Mouse (Mus musculus): ENCODE results near the gene Ank3. TPM values are rescaled to one million over a fixed set of nuclear protein-coding genes. Genes with fewer than 3 reads are reported as not detected.

Ank3 gene
- polyA plus RNA-seq, 1 experiment from 2014 or later, result 18.0 TPM

DNA sequence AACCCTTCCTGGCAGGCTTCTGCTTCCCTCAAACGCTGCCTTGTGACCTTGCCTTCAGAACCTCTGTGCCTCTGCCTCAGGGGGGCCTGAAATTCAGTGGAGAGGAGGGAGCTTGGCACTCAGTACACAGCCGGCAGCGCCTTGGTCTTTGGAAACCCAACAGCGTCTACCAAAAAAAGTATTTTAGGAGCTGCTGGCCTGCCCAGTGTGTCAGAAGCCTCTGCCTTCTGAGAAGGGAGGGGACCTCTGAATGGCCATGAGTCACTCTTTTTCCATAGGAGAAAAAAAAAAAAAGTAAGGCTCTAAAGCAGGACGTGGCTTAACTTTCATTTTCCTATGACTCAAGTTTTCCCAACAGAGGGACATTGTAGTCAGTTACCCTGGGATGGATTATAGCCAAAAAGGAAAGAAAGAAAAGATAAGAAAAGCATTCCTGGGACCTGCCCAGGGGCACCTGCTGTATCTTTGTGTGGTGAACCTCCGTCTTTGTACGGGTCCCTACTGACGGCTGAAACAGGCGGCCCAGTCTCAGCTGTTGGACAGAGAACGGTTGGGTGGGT lies 473.7 kb downstream of the Ank3 start:
- Histone ChIP-seq H3K27ac (peak overlapping the region; percentile 81), H3K9me3 (no peaks in the 10 kb centered on the region), H3K4me2 (no peak overlapping the region), H3K4me1 (peaks cover 2% of the 10 kb centered on the region; the same call in 1 of the 2 replicates), H3K9ac (no peak overlapping the region), H3K36me3 (no peaks in the 10 kb centered on the region), H3K4me3 (no peak overlapping the region), H3K27me3 (no peaks in the 10 kb centered on the region)
- 53% methylated on average over 10 of the region's 10 CpGs for WGBS
- peak; percentile 60; the same call in 1 of the 2 replicates for ATAC-seq (ENCODE audit: borderline replicate concordance, extremely low read depth, low FRiP score, low TSS enrichment)

DNA sequence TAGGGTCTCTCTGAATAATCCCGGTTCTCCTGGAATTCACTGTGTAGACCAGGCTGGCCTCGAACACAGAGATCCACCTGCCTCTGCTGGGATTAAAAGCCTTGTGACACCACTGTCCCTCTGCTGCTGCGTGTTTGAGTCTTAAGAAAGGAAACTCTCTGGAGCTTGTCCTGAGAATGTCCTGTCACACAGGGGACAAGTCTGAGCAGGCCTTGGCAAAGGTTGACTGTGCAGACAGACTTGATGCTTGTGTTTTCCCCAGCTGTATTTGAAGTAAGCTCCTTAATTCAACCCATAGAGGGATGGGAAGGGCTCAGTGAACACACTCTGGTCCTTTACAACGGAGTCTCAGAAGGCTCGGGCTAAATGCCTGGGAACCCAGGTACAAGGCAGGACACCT lies 474.3 kb downstream of the Ank3 start:
- Histone ChIP-seq H3K27me3 (no peaks in the 10 kb centered on the region), H3K4me3 (no peak overlapping the region), H3K36me3 (no peaks in the 10 kb centered on the region), H3K4me2 (no peak overlapping the region), H3K9me3 (no peaks in the 10 kb centered on the region), H3K27ac (peak overlapping the region; percentile 81), H3K4me1 (peaks cover 2% of the 10 kb centered on the region; the same call in 1 of the 2 replicates), H3K9ac (no peak overlapping the region)
- 77% methylated on average over 5 of the region's 5 CpGs for WGBS
- ATAC-seq (ENCODE audit: borderline replicate concordance, extremely low read depth, low FRiP score, low TSS enrichment), result no peak

DNA sequence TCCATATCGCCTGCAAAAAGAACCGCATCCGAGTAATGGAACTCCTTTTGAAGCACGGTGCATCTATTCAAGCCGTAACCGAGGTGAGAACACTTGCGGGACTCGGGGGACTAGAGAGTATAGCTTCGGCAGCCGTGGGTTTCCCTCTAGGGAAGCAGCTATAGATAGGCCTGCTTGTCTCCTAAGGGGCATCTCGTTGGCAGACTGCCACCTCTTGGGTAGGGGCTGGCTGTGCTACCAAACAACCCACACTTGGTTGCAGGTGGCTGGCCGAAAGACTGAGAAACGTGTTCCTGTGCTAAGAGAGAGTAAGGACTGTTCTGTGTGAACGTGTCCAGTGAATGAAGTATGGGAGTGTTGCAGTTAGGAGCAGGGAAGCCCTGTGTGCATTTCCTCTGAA lies 476.2 kb downstream of the Ank3 start:
- ATAC-seq (ENCODE audit: borderline replicate concordance, extremely low read depth, low FRiP score, low TSS enrichment), result no peak
- Histone ChIP-seq H3K27me3 (no peaks in the 10 kb centered on the region), H3K4me3 (no peak overlapping the region), H3K4me2 (no peak overlapping the region), H3K27ac (no peak overlapping the region), H3K4me1 (peaks cover 2% of the 10 kb centered on the region; the same call in 1 of the 2 replicates), H3K9ac (no peak overlapping the region), H3K9me3 (no peaks in the 10 kb centered on the region), H3K36me3 (no peaks in the 10 kb centered on the region)
- 77% methylated on average over 14 of the region's 14 CpGs for WGBS

DNA sequence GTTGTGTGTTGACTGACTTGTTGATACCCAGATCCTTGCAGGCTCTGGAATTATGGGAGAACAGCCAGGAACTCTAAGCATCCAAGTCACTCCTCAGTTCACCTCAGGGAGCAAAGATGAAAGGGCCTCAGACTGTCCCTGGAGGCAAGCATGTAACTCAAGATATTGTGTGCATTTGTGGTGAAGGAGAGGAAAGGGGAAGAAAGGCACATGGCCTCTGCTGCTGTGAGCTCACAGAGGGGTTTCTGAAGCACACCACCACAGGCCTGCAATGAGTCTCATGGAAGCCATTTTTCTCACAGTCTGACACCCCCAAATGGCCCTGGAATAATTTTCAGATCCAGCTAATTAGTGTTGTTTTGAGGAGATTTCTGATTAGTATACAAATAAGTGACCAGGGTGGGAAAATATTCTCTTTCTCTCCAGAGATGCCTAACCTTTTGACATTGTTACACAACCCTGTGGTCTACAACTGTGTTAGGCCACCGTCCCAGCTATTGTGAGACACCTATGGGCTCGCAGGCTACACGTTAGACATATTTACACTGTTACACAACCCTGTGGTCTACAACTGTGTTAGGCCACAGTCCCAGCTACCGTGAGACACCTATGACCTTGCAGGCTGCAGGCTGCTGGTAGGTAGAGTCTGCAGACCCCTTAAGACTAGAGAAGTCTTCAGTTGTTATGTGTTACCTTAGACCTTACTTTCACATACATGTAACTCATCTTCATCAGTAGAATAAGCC lies 485.5 kb downstream of the Ank3 start:
- H3K27me3 ChIP-seq, result no peaks in the 10 kb centered on the region
- no peak overlapping the region for H3K27ac ChIP-seq
- no peak overlapping the region for H3K4me3 ChIP-seq
- no peak overlapping the region for H3K4me2 ChIP-seq
- 82% methylated on average over 4 of the region's 4 CpGs for WGBS
- no peaks in the 10 kb centered on the region for H3K36me3 ChIP-seq
- no peak overlapping the region for H3K9ac ChIP-seq
- H3K4me1 ChIP-seq, result 0 out of 2 replicates have a peak, but pooled peaks cover 3% of the 10 kb centered on the region
- ATAC-seq (ENCODE audit: borderline replicate concordance, extremely low read depth, low FRiP score, low TSS enrichment), result no peak
- H3K9me3 ChIP-seq, result no peaks in the 10 kb centered on the region

DNA sequence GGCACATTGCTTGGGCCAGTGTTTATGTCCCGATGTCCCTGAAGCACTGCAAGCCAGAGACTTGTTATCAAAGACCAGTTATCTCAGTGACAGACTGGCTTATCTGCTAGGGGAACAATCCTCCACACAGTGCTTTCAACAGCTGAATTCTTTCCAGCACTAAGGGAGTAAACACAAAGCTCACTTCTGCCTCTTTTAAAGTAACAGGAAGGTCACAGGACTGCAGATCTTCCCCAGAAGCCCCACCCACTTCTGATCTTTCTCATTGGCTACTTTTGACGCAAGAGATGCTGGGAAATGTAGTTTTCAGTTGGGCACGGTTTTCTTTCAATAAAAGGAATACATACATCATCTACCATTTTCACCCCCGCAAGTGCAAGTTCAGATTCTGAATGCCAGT lies 489.8 kb downstream of the Ank3 start:
- ATAC-seq (ENCODE audit: borderline replicate concordance, extremely low read depth, low FRiP score, low TSS enrichment), result peak; percentile 85
- Histone ChIP-seq H3K27ac (no peak overlapping the region), H3K36me3 (no peaks in the 10 kb centered on the region), H3K4me2 (peak overlapping the region; percentile 50), H3K4me3 (peak overlapping the region; percentile 17), H3K9ac (no peak overlapping the region), H3K9me3 (no peaks in the 10 kb centered on the region), H3K27me3 (no peaks in the 10 kb centered on the region), H3K4me1 (0 out of 2 replicates have a peak, but pooled peaks cover 3% of the 10 kb centered on the region)
- 7% methylated on average over 4 of the region's 4 CpGs for WGBS

DNA sequence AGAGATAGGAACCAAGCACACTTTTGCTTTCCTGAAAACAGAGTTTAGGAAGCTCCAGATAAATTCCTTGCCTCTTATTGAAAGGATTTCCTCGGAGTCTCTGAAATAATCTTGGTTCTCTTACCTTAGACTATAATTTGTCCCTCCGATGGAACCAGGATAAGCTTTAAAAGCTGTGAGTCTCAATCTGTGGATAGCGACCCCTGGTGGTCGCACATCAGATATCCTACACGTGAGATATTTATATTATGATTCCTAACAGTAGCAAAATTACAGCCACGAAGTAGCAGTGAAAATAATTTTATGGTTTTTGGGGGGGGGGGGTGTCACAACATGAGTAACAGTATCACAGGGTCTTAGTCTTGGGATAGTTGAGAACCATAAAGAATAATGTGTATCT lies 491.2 kb downstream of the Ank3 start:
- Histone ChIP-seq H3K4me3 (no peak overlapping the region), H3K27ac (no peak overlapping the region), H3K4me1 (0 out of 2 replicates have a peak, but pooled peaks cover 3% of the 10 kb centered on the region), H3K4me2 (no peak overlapping the region), H3K27me3 (no peaks in the 10 kb centered on the region), H3K9me3 (no peaks in the 10 kb centered on the region), H3K9ac (no peak overlapping the region), H3K36me3 (no peaks in the 10 kb centered on the region)
- ATAC-seq (ENCODE audit: borderline replicate concordance, extremely low read depth, low FRiP score, low TSS enrichment), result no peak
- WGBS, result 15% methylated on average over 6 of the region's 6 CpGs

DNA sequence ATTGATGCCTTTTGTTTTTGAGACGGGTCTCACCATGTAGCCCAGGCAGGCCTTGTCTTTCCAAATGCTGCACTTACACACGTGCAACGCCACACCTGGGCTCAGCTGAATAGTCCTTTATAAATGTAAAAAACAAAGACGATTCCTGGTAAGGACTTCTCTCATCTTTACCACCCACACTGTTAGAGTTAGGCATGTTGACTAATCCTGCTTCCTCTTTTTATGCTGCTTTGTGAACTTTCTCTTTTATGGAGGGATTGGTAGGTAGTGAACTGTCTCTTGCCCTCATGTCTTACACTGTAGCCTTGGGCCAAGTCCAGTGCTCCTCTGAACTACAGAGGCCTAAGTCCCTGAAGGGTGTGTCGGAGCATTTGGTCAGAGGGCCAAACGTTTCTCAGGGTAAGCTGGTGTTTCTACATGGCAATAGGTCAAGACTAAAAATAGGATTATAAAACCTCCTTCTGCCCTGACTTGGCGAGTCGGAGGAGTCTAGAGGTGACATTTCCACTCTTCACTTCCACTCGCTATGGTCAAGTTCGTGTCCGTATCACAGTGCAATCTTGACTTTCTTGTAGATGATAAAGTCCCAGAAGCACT lies 491.9 kb downstream of the Ank3 start:
- H3K4me1 ChIP-seq, result 0 out of 2 replicates have a peak, but pooled peaks cover 3% of the 10 kb centered on the region
- WGBS, result 81% methylated on average over 11 of the region's 11 CpGs
- H3K4me2 ChIP-seq, result no peak overlapping the region
- H3K9me3 ChIP-seq, result no peaks in the 10 kb centered on the region
- no peak overlapping the region for H3K9ac ChIP-seq
- ATAC-seq (ENCODE audit: borderline replicate concordance, extremely low read depth, low FRiP score, low TSS enrichment), result no peak
- no peak overlapping the region for H3K4me3 ChIP-seq
- no peaks in the 10 kb centered on the region for H3K36me3 ChIP-seq
- no peaks in the 10 kb centered on the region for H3K27me3 ChIP-seq
- H3K27ac ChIP-seq, result no peak overlapping the region

DNA sequence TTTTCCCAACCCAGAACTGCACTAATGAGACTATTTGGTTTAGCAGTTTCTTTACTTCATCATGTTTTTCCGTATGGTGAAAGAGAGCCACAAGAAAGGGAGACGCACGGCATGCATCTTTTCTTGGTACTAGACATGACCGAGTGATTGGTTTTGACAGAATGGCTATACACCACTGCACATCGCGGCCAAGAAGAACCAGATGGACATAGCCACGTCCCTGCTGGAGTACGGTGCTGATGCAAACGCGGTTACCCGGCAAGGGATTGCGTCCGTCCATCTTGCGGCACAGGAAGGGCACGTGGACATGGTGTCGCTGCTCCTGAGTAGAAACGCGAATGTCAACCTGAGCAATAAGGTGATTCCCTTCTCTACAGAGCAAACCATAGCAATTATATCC lies 493.6 kb downstream of the Ank3 start:
- H3K9ac ChIP-seq, result no peak overlapping the region
- no peaks in the 10 kb centered on the region for H3K27me3 ChIP-seq
- no peak overlapping the region for H3K4me2 ChIP-seq
- WGBS, result 94% methylated on average over 18 of the region's 18 CpGs
- no peak for ATAC-seq (ENCODE audit: borderline replicate concordance, extremely low read depth, low FRiP score, low TSS enrichment)
- 0 out of 2 replicates have a peak, but pooled peaks cover 3% of the 10 kb centered on the region for H3K4me1 ChIP-seq
- H3K9me3 ChIP-seq, result no peaks in the 10 kb centered on the region
- H3K36me3 ChIP-seq, result no peaks in the 10 kb centered on the region
- no peak overlapping the region for H3K4me3 ChIP-seq
- no peak overlapping the region for H3K27ac ChIP-seq

DNA sequence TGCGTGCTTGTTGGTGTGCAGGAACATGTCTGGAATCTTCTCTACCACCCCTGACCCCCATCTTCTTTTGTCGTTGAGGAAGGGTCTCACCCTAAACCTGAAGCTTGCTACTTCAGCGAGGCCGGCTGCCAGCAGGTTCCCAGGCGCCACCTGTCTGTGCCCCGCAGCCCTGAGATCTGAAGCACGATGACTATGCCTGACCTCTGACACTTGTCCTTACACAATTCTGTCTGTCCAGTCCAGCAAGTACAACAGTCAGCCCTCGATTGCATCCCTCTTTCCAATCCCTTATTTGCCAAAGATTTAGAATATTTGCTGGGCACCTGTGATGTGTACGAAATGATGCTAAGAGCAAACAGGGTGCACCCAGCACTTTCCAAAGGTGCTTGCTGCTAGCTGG lies 497.0 kb downstream of the Ank3 start:
- H3K4me3 ChIP-seq, result no peak overlapping the region
- 54% methylated on average over 9 of the region's 9 CpGs for WGBS
- H3K9me3 ChIP-seq, result no peaks in the 10 kb centered on the region
- no peaks in the 10 kb centered on the region for H3K27me3 ChIP-seq
- H3K27ac ChIP-seq, result no peak overlapping the region
- no peak for ATAC-seq (ENCODE audit: borderline replicate concordance, extremely low read depth, low FRiP score, low TSS enrichment)
- H3K36me3 ChIP-seq, result no peaks in the 10 kb centered on the region
- no peak overlapping the region for H3K9ac ChIP-seq
- no peak overlapping the region for H3K4me2 ChIP-seq
- no peaks in the 10 kb centered on the region for H3K4me1 ChIP-seq

DNA sequence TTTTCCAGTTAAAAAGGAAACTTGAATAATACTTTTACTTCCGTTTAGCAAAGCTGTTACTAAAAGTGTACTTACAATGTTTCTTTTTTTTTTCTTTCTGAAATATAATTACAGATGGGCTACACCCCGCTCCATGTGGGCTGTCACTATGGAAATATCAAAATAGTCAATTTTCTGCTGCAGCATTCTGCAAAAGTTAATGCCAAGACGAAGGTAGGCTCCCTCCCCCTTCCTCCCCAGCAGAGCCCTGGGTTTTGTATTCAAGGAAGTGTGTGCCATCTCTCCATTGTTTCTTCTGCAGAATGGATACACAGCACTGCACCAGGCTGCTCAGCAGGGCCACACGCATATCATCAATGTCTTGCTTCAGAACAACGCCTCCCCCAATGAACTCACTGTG lies 499.4 kb downstream of the Ank3 start:
- Histone ChIP-seq H3K9ac (no peak overlapping the region), H3K4me1 (no peaks in the 10 kb centered on the region), H3K4me2 (no peak overlapping the region), H3K4me3 (no peak overlapping the region), H3K36me3 (no peaks in the 10 kb centered on the region), H3K9me3 (no peaks in the 10 kb centered on the region), H3K27ac (no peak overlapping the region), H3K27me3 (no peaks in the 10 kb centered on the region)
- no peak for ATAC-seq (ENCODE audit: borderline replicate concordance, extremely low read depth, low FRiP score, low TSS enrichment)
- WGBS, result 71% methylated on average over 5 of the region's 5 CpGs

DNA sequence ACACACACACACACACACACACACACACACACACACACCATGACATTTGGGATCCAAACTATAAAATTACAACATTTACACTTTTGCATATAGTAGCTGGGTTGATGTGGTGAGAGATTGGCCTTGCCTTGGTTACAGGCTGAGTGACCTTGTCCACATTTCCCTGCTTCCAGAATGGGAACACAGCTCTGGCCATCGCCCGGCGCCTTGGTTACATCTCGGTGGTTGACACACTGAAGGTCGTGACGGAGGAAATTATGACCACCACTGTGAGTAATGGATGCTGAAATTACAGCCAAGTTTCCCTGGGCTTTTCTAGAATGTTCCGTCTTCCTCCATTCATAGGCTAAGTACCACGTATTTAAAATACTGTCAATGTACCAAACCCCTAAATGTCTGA lies 500.2 kb downstream of the Ank3 start:
- Histone ChIP-seq H3K9me3 (no peaks in the 10 kb centered on the region), H3K4me3 (no peak overlapping the region), H3K27me3 (no peaks in the 10 kb centered on the region), H3K4me1 (no peaks in the 10 kb centered on the region), H3K27ac (no peak overlapping the region), H3K36me3 (no peaks in the 10 kb centered on the region), H3K4me2 (no peak overlapping the region), H3K9ac (no peak overlapping the region)
- 86% methylated on average over 8 of the region's 8 CpGs for WGBS
- no peak for ATAC-seq (ENCODE audit: borderline replicate concordance, extremely low read depth, low FRiP score, low TSS enrichment)

DNA sequence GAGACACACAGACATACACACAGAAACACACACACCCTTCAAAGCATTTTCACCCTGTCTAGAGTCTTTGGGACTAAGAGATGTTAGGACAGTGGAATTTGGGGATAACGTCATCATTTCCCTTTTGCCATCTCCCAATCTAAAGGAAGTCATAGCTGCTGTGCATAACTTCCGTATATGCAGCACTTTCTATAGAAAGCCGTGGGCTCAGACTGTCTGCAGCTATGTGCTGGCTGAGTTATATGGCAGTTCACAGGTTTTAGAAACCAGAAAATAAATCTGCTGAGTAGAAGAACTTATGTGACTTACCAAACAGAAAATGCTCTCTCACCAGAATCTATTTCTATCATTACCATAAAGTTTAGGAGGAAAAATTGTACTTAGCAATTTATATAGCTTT lies 501.2 kb downstream of the Ank3 start:
- no peaks in the 10 kb centered on the region for H3K36me3 ChIP-seq
- WGBS, result 57% methylated on average over 3 of the region's 3 CpGs
- no peak overlapping the region for H3K9ac ChIP-seq
- H3K27ac ChIP-seq, result no peak overlapping the region
- no peak overlapping the region for H3K4me2 ChIP-seq
- no peak overlapping the region for H3K4me3 ChIP-seq
- H3K27me3 ChIP-seq, result no peaks in the 10 kb centered on the region
- no peak for ATAC-seq (ENCODE audit: borderline replicate concordance, extremely low read depth, low FRiP score, low TSS enrichment)
- H3K4me1 ChIP-seq, result no peaks in the 10 kb centered on the region
- no peaks in the 10 kb centered on the region for H3K9me3 ChIP-seq
